Mouse (Mus musculus) megakaryocyte progenitor cell, adult 5-6 weeks (primary cell): ENCODE measurements around the gene Slc36a4. TPM values are rescaled to one million over a fixed set of nuclear protein-coding genes. Genes with fewer than 3 reads are reported as not detected.

Experiments used
- ATAC-seq: replicated peaks from 2 replicates; pipeline ENCODE4 v1.8.0; 2016; ENCODE audit warnings: mild to moderate bottlenecking, moderate TSS enrichment, inconsistent platforms; ENCODE audit not compliant: poor library complexity
- total RNA-seq, 2 experiments: library from RNA; stranded (forward) in 1 of 2; stranded (reverse) in 1 of 2; fragments of 157-497, 149-512 nt in 1 of 2; fragments of 200-1000 nt in 1 of 2; gene quantifications; 2 replicates each; pipeline versions ENCODE4 v1.2.3 to v1.2.4; 2015 to 2017

The Slc36a4 gene
- total RNA-seq (2015) (10.7 and 11.5 TPM in 2 replicates), total RNA-seq (2017) (11.0 and 12.6 TPM in 2 replicates)

DNA sequence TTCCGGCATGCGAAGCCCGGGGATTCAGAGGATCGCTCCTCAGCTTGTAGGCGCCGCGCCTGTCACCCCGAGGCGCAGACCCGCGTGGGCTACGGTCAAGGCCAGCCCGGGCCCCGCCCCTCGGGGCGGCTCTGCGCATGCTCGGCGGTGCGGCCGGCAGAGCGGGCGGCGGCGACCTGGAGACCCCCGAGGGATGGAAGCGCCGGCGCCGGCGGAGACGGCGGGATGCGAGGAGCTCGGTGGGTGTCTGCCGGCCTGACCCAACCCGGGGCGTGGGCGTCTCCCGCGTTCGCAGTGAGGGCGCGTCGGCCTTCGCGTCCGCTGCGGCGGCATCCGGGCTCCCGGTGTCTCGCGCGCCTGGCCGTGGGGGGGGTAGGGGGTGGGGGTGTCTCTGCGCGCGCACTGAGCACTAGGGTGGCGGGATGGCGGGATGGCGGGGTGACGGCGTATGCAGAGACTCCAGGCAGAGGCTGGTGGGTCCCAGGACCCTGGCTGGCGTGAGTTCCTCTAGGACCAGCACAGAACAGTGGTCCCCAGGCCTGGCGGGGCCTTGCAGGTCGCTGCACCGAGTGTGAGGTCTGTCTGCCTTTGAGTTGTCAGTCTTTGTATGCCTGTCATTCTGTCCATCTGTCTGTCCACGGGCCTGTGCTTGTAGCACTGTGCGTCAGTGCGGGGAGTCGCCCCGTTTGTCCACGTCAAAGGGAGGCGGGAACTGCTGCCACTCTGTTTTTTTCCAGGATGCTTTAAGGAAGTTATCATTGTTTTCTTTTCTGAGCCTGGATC, at the start of gene Slc36a4:
Slc36a4 (plus strand) TSS at position 140 of the 783 bp plus-strand sequence.
- ATAC-seq, result peak; percentile 62

GRCm38 (mm10) chr9:15664606-15665005, 44.9 kb upstream of the Slc36a4 start:
- no peak for ATAC-seq

DNA sequence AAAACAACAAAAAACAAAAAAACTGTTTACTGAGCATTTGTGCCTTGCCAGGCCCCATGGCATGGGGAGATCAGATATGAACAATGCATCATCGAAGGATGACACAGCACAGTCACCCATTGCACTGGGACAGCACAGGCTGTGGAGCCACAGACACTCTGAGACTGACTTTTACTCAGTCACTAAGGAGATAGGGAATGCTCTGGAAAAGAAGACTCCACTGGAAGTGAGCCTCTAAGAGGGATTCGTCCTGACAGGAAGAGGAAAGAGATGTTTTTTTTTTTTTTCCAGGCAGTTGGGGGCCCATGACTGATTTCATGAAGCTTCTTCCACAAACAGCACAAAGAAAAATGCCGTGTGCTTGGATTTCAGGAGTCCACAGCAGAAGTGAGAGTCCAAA, 40.1 kb upstream of the Slc36a4 start:
- no peak for ATAC-seq

DNA sequence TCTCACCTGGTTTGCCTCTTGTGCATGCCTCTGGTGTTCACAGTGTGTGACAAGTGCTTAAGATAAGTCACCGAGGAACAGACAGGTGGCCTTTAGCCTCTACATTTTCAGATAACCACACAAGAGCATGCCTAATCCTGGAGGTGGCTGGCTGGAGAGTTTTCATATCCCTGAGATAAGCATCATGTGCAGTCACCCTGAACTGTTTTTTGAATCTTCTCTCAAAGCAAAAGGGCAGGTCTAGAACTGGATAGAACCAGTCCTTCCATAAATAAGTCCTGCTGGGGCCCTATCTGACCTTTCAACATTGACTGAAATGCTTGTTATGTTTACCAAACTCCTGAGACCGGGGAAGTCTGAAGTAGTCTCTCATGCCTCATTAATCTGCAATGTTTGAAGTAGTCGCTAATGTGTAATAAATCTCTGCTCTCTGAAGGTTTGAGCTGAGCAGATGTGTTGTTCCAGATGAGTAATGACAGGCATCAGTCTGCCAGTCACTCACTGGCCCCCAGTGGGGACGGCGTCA, 39.5 kb upstream of the Slc36a4 start:
- ATAC-seq, result no peak

- ATAC-seq, result no peak
Measured at GRCm38 (mm10) chr9:15672251-15672650, 37.3 kb upstream of the Slc36a4 start.

GRCm38 (mm10) chr9:15681855-15682466, 27.6 kb upstream of the Slc36a4 start:
- ATAC-seq, result peak; percentile 69

DNA sequence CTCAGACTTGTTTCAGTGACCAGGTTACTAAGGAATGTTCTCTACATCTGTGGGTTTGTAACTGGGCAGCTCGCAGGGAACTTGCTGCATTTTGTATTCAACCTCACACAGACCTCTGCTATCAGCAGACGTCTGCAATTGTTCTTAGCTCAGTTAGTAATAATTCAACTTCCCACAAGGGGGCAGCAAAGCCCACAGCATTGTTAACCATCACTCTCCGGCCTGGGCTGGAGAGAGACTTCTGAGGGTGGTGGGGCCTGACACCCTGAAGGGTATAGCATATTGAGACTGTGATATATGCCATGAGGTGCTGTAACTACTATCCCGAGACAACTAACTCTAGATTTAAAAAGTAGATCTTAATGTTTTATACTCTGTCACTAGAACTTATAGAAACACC, 24.3 kb upstream of the Slc36a4 start:
- ATAC-seq, result peak; percentile 92

GRCm38 (mm10) chr9:15687358-15687757, 22.2 kb upstream of the Slc36a4 start:
- no peak for ATAC-seq

DNA sequence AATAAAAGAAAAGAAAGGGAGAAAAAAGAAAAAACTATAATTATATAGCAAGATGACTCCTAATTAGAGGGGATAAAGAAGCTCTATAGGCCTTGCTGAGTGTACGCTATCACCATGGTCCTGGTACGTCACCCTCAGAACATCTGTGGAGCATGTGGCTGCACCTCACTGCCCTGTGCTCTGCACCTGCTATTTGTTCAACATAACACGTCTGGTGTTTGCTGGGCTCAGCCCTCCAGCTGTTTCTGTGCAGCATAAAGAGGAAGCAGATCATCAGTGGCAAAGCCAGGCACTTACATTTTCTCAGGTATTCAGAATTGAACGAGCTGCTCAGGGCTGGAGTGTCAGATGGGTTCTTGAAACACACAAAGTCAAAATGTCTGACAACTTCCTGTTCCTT, 15.7 kb upstream of the Slc36a4 start:
- no peak for ATAC-seq

- no peak for ATAC-seq
Measured at GRCm38 (mm10) chr9:15694989-15695388, 14.5 kb upstream of the Slc36a4 start.

DNA sequence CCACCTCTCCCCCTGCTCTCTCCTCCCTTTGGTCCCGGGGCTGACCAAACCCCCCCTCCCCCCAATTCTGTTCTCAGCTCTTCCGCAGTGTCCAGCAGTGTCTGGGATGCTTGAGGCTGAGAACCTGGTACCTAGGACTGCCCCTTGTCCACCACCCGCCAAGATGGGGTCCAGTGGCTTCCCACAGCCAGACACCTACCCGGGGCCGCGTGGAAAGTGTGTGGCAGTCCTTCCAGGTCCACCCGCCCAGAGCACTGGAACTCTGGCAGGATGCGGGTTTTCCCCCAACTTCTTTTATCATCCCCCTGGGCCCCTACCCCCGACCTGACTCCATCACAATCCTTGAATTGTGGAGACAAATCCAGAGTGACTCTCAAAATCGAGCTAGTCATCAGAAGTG, 3.8 kb upstream of the Slc36a4 start:
- ATAC-seq, result no peak

- peak; percentile 69 for ATAC-seq
Measured at GRCm38 (mm10) chr9:15708979-15709598, 449 bp upstream of the Slc36a4 start.

DNA sequence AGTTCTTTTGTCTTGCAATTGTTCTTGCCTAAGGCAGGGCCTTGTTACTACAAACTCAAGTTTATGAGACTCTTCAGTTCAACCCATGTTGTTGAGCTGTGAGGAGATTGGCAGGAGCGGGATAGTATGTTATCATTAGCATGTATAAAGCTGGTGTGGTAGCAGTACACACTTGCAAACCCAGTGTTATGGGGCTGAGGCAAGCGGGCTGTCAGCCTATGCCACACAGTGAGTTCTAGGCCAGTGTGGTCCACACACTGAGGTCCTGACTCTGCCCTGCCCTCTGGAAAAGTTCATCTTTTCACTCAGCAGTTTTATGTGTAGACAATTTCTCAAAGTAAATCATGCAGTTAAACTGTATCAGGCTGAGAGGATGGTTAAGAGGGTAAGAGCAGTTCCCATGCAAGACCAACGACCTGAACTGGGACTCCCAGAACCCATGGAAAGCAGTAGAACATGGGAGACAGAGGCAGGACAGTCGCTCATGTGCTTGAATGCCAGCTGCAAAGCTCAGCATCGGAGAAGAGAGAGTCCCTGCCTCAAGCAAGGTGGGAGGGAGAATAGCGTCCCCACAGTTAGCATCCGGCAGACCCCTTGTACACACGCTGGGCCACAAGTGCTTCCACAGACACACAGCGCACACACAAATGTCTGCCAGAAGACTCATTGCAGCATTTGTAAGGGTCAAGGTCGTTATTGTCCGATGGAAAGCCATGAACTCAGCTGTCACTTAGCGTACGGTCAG, 1.5 kb downstream of the Slc36a4 start:
- ATAC-seq, result no peak

DNA sequence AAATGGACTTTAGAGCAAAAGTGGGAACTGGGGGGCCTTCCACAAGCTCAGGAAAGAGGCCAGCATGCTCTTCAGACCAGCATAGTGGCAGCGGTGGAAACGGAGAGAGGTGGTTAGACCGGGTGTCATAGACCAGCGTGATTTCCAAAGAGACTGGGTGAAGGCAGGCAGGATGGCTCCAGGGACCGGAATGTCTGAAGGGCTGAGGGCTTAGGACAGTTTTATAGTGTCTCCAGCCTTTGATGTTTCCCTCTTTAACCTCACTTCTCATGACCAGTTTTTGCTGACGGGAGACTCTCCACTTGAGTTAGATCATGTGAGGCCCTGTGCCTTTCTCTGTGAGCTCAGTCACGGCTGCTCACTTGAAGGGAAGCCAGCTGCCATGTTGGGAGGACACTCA, 2.1 kb downstream of the Slc36a4 start:
- no peak for ATAC-seq

- no peak for ATAC-seq
Measured at GRCm38 (mm10) chr9:15714792-15715191, 5.3 kb downstream of the Slc36a4 start.

DNA sequence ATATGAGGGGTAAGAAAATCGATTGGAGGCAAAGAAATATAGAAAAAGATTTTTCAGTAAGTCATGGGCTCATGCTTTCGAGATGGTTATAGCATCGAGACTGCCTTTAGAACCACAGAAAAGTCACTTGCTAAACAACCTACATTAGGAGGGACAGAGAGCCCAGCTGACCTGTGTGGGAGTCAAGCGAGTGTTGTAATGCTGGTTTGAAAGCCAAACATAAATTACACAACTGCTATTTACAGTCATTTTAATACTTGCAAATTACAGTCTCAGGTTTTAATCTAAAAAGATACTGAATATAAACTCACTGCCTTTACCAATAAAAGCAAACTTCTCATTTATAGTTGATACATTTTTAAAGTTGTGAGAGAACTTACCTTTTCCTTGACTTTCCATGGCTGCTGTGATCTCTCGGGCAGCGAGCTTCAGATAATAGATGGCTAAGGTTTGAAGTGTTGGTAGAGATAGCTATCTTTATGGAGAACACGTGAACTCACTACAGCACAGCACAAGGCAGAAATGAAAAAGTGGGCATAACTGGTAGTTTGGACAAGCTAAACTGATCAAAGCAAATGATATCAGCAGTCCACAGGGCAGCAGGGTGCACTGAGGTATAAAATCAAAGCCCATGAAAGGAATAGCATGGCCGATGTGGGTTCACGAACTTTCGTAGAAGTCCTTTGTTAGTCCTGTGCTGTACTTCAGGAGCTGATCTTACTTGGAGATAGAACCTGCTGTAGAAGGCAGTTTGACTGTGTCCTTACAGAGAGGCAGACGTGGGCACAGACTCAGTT, 5.9 kb downstream of the Slc36a4 start:
- ATAC-seq, result no peak

DNA sequence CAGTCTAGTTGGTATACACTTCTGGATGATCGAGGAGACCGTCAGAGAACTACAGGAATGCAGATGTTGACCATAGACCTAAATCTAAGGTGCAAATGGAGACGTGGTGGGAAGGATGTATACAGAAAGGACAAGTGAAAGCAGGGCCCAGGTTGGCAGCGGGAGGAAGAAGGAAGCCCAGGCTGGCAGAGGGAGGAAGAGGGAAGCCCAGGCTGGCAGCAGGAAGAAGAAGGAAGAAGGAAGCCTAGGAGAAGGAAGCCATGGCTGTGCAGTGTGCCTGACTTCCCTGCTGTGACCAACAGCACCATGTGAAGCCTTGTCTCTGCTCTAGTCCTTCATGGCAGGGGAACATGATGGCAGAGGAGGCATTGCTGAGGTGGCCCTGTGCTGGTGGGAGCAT, 7.8 kb downstream of the Slc36a4 start:
- peak; percentile 76 for ATAC-seq

- no peak for ATAC-seq
Measured at GRCm38 (mm10) chr9:15718295-15718694, 8.8 kb downstream of the Slc36a4 start.

- ATAC-seq, result no peak
Measured at GRCm38 (mm10) chr9:15719594-15719993, 10.1 kb downstream of the Slc36a4 start.

GRCm38 (mm10) chr9:15720556-15720955, 11.0 kb downstream of the Slc36a4 start:
- ATAC-seq, result no peak
